Mouse (Mus musculus) liver (tissue): ENCODE data around the gene H2-M1.

Experiments
- DNase-seq: peaks from one replicate; pipeline ENCODE4 v3.0.0-alpha.2; 2020; ENCODE audit warnings: mixed read lengths

H2-M1 gene

GRCm38 (mm10) chr17:36672119-36672518 lies at the start of gene H2-M1:
H2-M1 (minus strand) TSS chr17:36672219.
- DNase-seq: no peak

- DNase-seq: no peak
Measured at GRCm38 (mm10) chr17:36697693-36698092, 25.7 kb upstream of the H2-M1 start.

DNA sequence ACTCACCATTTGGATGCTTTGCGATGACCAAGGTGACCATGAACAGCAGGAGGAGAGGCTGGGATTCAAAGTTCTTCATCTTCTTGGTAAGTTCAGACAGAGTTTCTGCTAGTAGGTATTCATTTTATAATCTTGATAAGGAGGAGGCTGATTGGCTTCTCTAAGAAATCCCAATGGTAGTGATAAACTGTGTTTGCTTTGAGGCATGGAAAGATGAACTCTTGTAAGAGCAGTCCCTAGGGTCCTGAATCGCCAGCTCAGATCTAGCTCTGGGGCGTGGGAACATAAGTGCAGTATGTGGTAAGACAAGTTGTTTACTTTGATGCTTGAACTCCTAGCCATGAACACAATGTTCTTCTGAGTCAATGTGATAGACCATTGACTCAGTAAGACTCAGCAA lies 29.5 kb downstream of the H2-M1 start, which contains the start of gene H2-M9:
Gene H2-M9, minus strand, starts transcription at position 101 of the 400 bp plus-strand sequence.
- DNase-seq: no peak
